Mouse (Mus musculus) layer of hippocampus, postnatal 25 days (tissue): Measurements from ENCODE around the gene Tcea3. TPM values are rescaled to one million over a fixed set of nuclear protein-coding genes. Genes with fewer than 3 reads are reported as not detected.

Source experiments
- DNase-seq, 2 experiments: peaks; one replicate each; pipeline ENCODE4 v3.0.0; 2022; ENCODE audit warnings: mixed read lengths in 2 of 2, low spot score in 1 of 2; ENCODE audit errors: extremely low spot score in 1 of 2
- total RNA-seq, 2 experiments: library from RNA; stranded (reverse); gene quantifications; 2 replicates each; pipeline ENCODE4 v1.2.3; 2021

Gene Tcea3
- total RNA-seq, 2 experiments from 2014 or later: 0.52 TPM; not detected in 1

DNA sequence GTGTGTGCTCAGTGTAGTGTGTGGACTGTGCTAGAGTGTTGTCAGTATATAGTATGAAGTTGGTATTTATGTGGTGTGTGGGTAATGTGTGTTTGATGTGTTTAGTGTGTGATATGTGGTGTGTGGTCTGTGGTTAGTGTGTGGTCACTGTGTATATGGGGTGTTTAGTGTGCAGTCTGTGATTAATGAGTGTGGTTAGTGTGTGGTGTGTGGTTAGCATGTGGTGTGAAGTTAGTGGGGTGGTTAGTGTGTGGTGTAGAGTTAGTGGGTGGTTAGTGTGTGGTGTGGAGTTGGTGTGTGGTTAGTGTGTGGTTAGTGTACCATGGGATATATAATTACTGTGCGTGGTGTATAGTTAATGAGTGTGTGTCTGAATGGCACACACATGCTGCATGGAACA, 21.4 kb downstream of the Tcea3 start:
- DNase-seq: no peak

DNA sequence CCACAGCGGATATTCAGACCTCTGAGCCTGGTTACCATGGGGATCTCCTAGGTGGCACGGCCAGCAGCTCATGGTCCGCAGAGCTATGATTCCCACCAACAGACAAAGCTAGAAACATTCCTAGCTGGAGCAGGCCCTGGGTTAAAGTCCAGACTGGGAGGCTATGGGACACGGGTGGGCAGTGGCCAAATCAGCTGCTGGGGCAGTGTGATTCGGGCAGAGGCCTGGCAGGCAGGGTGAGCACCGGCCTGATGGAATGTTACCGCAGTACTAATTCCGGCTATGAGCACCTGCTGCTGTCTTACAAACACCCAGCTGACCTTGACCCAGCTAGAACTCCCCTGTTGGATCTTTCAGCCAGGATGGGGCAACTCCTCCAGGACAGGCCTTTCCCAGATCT, 23.1 kb downstream of the Tcea3 start:
- no peak for DNase-seq

DNA sequence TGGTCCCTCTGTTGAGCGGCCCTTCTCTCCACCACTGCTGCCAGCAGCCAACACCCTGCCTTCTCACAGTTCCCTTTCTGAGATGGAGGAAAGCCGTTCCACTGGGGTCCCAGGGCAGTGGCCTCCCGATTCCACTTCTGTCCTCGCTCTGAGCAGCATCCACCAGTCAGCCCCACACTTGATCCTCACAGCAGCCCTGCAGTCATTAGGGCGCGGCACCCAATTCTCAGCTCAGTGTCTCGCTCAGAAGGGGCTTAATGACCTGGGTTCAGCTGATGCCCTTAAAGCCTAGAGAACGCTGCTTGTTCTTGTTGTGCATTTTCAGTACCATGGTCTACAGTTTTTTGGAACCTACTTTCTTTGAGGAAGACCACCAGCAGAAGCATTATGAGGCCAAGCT, 33.6 kb downstream of the Tcea3 start:
- DNase-seq: no peak

DNA sequence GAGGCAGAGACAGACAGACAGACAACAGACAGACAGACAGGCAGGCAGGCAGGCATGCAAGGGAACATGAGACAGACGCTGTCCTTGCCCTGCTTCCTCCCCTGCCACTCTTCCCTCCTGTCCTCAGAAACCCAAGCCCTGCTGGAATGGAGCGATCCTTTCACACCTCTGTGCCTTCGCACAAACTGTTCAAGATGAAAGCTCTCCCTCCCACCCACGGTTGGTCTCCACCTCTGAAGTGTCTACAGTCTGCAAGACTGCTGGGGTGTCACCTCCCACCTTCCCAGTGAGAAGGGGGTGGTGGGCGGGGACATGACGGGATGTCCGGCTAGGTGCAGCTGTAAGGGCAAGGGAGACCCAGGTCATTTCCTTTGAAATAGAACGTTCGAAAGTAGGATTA, 34.1 kb downstream of the Tcea3 start:
- DNase-seq: no peak

DNA sequence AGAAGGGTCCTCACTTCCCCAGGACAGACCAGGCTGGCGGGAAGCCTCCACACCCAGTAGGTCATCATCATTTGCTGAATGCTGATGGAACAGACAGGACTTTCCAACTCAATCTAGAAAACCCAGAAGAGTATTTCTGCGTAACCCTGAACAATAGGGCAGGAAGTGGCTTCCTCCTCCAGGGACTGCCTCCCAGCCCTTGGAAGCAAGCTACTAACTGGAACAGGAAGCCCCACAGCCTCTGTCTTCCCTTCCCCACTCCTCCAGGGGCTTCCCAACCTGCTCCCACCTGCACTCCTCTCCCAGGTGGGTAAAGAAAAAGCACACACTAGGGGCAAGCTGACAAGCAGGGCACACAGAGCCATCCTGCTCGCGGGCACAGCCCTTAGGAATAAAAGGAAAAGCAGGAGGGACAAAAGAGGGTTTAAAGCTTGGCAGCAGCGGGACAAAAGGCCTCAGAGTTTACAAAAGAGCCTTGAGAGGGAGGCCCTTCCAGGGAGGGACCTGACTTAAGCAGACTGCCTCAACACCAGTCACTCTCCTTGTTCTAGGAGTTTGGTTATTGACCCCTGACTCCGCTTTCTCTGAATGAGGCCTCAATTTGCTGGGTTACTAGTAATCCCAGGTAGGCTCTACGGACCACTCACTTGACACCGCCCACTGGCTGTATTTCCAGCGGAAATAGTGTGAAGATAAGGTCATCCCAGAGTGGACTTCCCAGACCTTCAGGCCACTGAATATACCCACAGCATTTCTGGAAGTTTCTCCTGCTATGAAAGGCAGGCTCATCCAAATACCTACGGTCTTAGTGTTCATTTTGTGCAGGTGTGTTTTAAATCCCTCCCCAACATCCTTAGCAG, 35.3 kb downstream of the Tcea3 start:
- no peak for DNase-seq

- DNase-seq: no peak
Measured at GRCm38 (mm10) chr4:136283783-136284182, 36.3 kb downstream of the Tcea3 start.

DNA sequence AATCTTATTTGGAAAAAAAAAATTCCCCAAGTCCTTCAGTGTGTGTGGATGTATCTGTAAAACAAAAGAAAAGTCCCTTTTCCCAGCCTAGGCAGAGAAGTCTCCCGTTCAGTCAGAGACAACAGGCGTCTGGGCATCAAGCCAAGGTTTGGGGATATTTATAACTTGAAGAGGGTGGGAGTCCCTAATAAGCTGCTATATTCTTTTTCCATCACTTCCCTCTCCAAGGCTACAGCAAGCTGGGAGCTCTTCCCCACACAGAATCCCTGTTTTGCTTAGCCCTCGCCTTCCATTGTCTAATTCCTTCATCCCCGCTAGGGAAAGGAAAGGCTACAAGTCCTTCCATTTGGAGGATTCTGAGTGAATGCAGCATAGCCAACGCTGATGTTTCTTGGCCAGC, 36.9 kb downstream of the Tcea3 start, which contains the start of gene Zfp46:
TSS of gene Zfp46 (plus strand) at position 229 of the 400 bp plus-strand sequence.
- peak; percentile 55 to 86 for DNase-seq

DNA sequence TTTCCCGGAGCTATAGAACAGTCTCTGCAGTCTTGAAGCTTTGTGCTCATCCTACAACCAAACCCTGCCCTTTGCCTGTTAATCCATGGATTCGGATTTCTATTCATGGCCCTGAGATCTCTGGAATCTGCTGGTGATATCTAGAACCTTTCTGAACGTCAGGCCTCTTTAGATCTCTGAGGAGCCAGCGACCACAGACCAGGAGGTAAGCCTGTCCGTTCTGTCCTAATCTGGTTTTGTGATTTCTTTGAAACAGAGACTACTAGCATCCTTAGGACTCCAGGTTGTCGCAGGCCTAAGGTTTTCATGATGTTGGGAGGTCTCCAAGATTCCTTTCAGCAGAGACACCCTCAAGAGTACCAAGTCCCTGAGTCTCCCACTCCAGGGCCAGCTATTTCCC, 37.4 kb downstream of the Tcea3 start:
- DNase-seq: peak in 1 of 2 experiments; percentile 12

- peak; percentile 74 to 76 for DNase-seq
Measured at GRCm38 (mm10) chr4:136285348-136285810, 37.9 kb downstream of the Tcea3 start.

DNA sequence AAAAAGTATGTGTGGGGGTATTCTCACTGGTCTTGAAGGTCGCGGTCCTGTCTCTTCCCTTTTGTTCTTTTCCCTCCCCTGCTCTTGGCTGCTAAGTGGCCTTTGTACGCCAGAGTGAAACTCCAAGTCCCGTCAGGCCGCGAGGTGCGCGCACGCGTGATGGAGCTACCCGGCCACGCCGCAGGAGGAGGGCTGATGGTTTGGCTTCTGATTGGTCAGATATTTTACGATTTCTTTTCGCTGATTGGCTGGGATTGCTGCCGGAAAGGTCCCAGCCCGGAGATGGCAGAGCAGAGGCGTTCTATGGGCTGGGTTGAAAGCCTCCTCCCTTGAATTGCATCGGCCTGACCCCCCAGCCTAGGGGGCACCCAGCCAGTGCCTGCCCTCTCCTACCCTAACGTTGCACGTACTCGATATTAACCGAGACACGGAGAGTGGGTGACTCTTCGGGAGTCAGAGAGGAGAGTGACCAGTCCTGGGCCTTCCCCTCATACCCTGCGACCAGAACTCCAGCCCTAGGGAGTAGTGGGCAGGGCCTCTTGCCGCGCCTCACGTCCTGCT, 38.4 kb downstream of the Tcea3 start:
- DNase-seq: peak; percentile 78 to 83

DNA sequence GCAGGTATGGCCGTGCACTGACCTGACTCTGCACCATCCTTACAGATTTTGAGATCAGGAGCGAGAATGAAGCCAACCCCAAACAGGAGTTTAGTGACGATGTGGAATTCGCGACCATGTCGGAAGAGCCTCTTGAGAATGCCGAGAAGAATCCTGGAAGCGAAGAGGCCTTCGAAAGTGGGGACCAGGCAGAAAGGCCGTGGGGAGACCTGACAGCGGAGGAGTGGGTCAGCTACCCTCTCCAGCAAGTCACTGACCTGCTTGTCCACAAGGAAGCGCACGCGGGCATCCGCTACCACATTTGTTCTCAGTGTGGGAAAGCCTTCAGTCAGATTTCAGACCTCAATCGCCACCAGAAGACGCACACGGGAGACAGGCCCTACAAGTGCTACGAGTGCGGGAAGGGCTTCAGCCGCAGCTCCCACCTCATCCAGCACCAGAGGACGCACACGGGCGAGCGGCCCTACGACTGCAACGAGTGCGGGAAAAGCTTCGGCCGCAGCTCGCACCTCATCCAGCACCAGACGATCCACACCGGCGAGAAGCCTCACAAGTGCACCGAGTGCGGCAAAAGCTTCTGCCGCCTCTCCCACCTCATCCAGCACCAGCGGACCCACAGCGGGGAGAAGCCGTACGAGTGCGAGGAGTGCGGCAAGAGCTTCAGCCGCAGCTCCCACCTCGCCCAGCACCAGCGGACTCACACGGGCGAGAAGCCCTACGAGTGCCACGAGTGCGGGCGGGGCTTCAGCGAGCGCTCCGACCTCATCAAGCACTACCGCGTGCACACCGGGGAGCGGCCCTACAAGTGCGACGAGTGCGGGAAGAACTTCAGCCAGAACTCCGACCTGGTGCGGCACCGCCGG, 42.6 kb downstream of the Tcea3 start:
- peak in 1 of 2 experiments; percentile 10 for DNase-seq

- no peak for DNase-seq
Measured at GRCm38 (mm10) chr4:136290781-136291595, 43.5 kb downstream of the Tcea3 start.

DNA sequence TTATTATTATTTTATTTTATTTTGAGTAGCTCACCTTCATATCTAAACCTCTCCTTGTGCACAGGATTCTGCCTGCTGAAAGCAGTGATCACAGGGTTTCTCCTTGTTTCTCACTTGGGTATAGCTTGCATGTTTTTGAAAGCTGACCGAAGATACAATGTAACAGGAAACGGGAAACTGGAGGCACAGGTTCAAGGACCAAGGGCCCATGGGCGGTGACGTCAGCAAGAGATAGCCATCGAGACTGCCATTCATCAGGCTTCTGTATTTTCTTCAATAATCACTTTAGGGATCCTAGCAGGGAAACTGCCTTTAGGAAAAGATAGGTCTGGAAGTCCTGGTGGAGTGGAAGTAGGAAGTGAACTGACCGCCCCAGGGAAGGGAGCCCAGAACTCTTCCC, 44.2 kb downstream of the Tcea3 start:
- no peak for DNase-seq

DNA sequence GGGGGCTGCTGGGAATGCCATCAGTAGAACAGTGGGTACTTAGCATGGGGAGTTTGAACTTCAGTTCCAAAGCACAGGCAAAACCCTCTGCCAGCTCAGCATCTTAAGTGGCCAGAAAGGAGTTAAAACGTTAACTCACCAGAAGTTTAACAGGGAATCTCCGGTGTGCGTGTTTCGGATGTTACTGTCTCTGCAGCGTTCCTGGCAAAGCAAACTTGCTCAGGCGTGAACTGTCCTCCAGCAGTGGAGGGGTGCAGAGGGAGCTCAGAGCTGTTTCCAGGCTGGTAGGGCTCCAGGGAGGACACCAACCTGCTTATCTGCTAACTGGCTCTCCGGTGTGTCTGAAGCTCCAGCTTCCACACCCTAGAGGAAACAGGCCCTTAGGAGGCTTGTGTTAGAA, 48.4 kb downstream of the Tcea3 start:
- no peak for DNase-seq

DNA sequence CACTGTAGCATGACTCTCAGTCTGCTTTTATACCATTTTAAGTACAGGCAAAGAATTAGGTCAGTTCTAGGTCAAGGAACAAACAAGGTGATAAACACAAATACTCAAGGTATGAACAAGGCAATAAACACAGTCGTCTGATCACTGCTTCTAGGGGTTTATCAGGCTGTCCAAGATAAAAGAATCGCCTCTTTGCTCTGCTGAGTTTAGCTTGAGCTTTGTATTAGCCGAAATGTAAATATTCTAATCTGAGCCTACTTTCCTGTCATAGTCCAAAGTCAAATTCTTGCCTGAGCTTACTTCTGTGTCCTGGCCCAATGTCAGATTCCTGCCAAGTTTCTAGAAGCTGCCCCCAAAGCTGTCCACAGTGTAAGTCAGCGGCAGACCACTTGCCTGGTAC, 54.9 kb downstream of the Tcea3 start:
- DNase-seq: no peak

DNA sequence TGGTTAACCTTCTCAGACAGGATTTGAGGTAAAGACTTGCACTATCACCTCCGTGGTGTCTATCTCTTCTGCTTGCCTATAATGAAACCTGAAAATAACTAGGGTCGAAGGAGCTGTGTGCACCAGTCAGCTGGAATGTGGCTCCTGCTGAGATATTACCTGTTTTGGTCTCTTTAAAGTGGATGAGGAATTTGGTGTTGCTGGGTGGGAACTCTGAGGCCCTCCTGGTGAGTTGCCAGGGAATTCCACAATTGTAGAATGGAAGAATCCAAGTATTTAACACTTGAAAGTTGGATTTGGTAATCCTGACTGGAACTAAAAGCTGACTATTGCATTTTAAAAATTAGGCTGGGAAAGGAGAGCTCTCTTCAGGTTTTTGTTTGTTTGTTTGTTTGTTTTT, 56.7 kb downstream of the Tcea3 start:
- DNase-seq: no peak

- no peak for DNase-seq
Measured at GRCm38 (mm10) chr4:136308355-136308754, 60.8 kb downstream of the Tcea3 start.

DNA sequence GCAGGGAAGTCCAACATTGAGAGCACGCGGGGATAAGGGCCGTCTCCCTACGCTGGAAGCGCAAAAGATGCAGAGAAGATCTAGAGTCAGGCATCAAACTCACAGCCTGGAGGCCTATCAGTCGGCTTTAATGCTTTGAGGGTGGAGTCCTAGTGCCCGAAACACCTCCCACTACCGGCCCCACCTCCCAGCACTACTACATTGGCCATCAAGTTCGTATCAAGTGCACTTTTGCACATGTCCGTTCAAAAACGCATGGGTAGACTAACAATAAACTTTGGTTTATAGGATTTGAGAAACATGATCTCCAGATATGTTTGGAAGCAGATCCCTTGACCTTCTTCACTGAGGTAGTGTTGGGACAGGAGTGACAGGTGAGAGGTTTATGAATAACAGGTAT, 62.3 kb downstream of the Tcea3 start:
- no peak for DNase-seq

DNA sequence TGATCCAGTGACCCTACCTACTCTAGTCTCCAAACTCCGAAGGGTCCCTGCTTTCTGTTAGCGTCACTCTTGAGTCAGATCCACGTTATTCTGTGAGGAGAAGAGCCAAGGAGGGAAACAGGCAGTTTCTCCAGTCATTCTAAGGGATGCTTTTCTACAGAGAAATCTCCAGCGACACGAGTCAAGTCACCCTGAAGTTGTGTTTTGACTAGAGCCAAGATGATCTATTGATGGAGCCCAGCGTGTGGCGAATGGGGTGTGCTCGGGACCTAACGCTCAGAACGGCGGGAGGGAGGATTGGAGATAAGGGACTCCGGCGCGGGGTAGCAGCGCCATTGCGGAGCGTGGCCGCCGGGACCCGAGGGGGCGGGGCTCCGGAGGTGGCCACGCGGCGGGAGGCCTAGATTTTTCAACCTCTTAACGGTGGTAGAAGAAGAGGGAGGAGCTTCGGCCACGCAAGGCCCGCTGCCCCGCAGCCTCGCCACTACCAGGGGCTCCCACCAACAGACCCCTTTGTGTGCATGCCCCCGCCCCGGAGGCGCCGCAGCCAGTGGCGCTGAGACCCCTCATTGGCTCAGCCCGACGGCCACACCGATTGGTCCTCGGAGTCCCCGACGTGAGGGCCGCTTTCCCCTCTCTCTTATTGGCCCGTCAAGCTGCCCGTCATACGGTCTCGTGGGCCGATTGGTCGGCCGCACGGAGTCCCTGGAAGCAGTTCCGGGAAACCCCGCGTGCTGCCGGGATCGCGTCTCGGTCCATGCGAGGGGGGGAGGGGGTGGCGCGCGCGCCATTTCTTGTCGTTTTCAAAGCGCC, 62.9 kb downstream of the Tcea3 start, which contains the start of gene Hnrnpr:
TSS of gene Hnrnpr (plus strand) at position 714 of the 813 bp plus-strand sequence.
- DNase-seq: peak; percentile 99
